Mouse (Mus musculus) kidney, postnatal 25 days (tissue): ENCODE results near the gene C1qb.

Experiments
- DNase-seq, 2 experiments: peaks; one replicate each; pipeline ENCODE4 v3.0.0; 2021; ENCODE audit warnings: mixed read lengths in 2 of 2

C1qb gene

DNA sequence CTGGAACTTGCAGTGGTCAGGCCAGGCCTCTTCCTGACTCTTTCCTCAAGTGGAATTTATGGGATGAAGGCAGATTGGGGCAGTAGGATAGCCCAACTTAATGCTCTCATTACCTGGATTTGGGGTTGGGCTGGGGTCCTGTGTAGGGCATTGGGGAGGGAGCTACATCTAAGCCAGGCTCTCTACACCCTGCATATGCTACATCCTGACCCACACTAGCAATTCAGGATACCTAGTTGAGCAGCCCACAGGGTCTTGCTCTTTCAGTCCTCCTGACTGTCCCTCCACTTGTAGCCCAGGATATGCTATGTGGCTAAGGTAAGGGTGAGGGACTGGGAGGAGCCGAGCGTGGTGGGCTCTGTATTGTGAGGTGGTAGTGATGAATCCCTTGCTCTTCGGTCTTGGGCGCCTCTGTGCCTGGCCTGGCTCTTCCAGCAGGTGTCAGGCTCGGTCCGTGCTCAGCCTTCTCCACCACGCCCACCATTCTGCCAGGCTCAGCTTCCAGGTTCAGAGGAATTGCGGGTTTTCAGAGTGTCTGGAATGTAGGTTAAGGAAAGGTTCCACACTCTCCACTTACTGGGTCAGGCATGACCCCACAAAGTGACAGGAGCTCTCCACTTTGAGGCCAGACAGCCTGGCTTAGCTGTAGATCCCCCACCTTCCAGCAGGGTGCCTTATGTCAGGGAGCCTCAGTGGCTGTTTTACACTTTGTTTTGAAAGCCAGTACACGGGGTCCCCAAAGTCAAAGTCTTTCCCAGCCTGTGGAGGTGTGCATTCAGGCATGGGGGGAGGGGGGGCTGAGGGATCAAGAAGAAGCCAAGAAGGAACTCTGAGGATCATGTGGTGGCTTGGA lies 7.9 kb upstream of the C1qb start:
- peak in 1 of 2 experiments; percentile 25 for DNase-seq

DNA sequence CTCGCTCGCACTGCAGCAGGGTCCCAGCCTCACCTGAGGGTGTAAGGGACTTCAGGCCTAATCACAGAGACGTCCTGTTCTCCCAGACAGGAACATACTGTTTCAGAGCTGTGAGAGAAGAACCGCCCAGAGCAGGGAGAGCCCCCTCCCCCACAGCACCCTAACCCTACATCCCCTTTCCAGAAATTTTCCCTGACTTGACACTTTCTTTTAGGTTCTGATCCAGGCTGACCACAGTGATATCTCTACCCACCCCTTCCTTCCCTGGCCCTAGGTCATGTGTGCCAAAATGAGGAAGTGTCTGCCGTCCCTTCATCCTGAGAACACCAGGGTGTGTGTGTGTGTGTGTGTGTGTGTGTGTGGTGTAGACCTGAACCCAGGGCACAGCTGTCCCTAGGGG lies 6.8 kb upstream of the C1qb start, which contains the start of gene C1qc:
Gene C1qc, minus strand, starts transcription at position 255 of the 400 bp plus-strand sequence.
- DNase-seq, result no peak

DNA sequence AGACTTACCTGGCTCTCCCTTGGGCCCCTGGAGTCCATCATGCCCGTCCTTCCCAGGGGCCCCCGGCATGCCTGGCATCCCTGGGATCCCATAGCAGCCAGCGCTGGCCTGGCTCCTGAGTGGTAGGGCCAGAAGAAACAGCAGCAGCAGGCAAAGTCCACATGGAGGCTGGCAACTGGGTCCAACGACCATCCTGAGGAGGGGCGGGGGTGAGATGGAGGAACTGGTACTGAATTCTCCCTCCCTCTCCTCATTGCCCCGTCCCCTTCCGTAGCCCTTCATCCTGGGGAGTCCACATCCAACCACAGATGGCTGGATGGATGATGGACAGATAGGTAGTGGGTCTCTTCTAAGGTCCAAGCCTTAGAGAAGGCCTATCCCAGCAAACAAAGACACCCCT lies 6.4 kb upstream of the C1qb start:
- no peak for DNase-seq

DNA sequence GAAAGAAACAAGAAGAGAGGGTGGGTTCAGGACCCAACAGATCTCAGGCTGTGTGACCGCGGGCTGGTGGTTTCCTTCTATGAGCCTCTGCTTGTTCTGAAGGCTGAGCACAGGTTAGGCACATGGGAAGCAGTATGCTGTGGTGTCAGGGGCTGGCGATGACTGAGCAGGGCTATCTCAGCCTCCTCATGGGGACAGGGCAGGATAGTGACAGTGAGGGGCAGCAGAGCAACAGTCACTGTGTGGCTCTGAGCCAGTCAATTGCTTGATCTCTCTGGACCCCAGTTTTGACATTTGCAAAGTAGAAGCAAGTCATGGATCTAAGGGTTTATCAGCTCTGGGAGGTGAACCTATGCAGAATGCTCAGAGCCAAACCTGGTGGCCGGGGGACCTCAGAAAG lies 5.1 kb upstream of the C1qb start:
- no peak for DNase-seq

DNA sequence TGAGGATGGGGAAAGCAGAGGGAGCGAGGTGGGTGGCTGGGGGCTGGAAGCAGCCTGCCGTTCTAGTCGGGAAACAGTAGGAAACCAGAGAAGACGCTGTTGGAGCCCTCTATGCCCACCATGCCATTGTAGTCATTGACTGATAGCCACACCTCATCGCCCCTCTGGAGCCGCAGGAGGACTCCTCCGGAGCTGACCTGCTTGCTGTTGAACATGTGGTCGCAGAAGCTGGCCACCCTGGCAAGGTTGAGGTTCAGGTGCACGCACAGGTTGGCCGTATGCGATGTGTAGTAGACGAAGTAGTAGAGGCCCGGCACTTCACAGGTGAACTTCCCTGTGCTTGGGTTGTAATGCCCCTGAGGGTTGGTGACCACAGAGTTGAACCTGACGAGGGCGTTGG lies 4.0 kb upstream of the C1qb start:
- DNase-seq, result no peak

DNA sequence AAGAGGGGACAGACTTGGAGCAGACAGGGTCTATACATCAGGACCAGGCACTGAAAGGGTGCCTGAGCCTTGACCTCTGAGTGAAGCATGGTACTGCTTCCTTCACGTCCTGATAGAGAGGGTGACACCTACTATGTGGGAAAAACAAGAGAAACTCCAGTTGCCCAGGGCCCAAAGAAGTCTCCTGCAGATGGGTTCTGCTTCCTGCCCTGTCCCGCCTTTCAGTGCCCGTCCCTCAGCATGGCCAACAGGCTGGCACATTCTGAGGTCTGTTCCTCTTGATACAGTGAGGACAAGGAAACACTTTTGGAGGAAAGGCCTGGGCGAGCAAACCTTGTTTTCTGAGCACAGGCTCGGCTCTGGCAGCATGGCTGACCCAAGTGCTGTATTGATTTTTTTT lies 1.7 kb upstream of the C1qb start:
- no peak for DNase-seq

DNA sequence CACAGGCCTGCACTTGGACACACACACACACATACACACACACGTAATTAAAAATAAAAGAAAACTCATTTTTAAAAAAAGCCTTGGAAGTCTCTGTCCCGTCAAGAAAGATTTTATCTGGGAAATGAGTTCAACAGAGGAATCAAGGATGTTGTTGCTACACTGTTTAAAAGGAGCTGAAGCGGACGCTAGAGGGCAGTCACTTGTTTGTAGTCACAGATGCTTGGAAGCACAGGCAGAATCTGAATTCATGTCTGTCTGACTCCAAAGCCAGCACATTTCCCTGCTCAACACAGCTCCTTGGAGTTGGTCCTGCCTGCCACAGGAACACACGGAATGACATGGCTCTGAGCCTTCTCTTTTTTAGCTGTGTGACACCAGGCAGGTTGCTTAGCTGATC lies 7.4 kb downstream of the C1qb start:
- DNase-seq, result peak in 1 of 2 experiments; percentile 56

DNA sequence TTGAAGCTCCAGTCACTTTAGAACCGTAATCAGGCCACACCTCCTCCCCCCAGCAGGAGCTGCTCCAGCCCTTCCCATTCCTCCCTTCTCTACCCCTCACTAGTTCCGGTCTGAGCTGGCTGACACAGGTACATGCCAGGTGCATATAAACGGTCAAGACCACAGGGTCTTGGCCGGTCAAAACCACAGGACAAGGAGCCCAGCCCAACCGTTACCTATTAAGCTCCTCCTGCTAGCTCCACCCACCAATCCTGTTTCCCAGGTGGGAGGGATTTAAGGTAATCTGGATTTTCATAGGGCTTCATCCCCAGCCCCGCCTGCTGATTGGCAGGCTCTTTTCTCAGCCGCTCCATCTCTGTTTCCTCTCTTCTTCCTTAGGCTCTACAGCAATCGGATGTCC lies 7.8 kb downstream of the C1qb start:
- no peak for DNase-seq

DNA sequence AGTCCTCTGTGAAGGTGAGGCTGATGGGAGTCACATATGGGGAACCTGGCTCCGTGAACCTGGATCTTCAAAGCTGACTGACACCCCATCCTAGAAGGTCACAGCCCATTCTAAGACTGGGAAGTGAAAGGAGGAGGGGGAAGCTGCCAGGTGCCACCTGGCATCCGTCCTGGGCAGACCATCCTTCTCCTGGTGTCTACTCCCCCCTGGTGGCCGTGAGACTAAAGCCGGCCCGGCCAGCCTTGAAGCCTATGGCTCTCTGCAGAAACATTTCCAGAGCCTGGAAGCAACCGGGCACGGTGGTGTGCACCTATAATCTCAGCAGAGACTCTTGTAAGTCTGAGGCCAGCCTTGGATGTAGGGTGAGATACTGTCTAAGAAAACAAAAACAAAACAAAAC lies 9.0 kb downstream of the C1qb start:
- DNase-seq, result peak; percentile 55 to 61

DNA sequence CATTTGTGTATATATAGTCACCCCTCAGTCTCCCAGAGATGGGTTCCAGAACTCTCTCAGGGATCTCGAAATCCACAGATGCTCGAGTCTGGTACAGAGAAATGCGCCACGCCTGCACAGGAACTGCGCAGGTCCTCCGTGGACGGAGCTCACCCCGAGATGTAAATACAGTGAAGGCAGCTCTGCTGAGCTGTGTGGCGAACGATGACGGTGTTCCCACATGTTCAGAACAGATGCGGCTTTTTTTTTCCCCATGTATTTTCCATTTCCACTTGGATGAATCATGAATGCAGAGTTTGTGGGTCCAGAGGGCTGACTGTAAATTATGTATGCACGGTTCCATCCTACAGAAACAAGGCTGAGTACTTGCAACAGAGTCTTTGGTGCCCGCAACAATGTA lies 11.0 kb downstream of the C1qb start:
- DNase-seq, result no peak

DNA sequence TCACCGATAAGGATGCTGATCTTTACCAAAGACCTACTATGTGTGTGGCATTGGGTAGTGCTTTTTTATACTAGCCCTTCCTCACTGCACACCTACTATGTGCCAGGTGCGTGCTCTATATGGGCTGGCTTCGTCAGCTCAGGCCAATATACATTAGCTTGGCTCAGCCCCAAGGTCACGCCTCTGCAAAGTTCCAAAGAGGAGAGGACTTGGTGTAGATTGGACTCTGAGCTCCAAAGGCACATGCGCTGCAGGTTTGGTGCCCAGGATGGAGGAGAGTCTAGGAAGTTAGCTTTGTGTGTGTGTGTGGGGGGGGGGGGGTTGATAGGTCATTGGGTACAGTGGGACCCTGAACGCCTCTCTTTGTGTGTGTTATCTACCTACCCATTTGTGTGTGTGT lies 17.6 kb downstream of the C1qb start:
- DNase-seq, result no peak

DNA sequence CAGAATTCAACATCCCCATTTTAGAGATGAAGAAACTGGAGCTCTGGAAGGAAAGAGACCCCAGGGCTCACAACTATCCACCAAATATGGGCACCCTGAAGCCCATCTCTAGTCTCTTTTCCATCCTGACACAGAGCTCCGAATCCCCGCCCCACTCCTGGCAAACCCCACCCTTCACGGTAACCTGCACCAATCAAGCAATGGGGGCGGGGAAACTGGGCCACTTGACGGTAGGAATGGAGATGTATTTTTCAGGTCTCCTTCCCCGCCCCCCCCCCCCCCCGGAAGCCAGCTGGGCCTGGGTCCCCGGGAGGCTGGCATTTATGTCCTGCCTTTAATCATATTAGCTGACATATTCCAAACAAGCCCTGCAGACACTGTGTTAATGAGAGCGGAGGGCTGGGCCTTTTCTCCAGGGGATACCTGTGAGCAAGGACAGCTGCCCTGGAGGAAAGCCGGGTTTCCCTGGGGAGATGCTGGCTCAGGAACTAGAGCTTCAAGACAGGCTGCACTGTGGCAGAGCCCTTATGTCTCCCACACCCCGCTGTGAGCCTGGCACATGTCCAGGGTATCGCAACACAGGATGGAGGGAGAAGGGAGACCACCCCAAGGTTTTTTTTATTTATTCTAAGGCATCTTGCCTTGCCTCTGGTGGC lies 18.2 kb downstream of the C1qb start:
- no peak for DNase-seq

DNA sequence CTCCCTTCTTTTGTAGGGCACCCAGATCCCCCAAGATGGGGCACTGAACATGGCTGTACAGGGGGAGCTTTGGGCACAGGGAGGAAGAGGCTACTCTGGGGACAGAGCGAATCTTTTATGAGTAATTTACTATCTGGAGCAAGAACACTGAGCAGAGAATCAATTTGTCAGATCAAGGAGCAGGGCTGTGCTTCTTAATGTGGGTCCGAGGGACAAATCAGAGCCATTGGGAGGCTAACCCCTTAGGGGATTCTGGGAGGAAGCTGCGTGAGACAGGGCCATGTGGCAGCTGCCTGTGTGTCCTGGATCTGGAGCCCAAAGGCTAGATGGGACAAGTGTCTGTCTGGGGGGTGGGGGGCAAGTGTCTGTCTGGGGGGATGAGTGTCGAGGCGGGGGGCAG lies 20.5 kb downstream of the C1qb start:
- no peak for DNase-seq

DNA sequence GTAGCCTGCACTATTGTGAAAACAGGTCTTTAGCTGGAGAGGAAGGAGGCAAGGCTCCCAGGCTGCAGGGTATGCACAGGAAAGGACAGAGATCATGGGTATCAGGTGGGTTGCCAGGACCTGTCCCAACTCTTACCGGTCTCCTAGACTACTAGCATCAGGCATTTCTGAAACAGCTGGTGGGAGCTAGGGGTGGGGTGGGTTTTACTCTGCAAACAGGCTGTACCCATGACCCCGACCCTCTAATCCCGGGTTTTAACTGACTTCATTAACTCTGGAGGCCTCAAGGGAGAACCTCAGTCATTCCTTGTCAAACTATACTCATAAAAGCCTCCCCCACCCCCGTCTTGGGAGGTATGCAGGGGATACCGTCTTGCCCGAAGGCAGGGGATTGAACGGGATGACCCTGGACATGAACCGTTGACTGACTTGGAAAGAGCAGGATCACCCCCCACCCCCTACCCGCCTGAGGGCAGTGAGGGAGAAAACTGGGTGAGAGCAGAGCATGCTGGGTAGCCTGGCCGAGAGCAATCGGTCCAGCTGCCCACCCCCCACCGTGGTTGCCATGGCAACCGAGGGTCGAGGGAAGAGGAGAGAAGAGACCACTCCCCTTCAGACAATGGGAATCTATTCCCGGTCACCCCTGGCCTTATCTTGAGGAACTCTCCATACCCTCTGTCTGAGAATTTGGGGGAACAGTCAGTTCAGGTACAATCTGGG lies 21.1 kb downstream of the C1qb start:
- DNase-seq, result no peak

DNA sequence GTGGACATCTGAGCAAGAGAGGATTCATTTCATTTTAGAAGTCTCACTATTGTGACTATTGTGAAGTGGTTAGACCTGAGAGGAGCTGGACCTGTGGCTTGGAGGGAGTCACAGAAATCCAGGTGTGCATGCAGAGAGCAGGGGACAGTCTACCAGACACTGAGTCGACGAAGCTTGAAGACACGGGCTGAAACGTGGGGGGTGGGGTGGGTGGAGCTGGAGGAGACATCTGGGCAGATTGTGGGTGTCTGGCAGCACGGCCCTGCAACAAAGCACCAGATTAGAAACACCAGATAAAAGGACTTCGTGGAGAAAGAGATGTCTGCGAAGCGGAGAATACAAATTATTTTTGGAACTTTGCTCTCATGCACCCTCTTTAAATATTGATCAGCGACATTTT lies 22.5 kb downstream of the C1qb start:
- no peak for DNase-seq

DNA sequence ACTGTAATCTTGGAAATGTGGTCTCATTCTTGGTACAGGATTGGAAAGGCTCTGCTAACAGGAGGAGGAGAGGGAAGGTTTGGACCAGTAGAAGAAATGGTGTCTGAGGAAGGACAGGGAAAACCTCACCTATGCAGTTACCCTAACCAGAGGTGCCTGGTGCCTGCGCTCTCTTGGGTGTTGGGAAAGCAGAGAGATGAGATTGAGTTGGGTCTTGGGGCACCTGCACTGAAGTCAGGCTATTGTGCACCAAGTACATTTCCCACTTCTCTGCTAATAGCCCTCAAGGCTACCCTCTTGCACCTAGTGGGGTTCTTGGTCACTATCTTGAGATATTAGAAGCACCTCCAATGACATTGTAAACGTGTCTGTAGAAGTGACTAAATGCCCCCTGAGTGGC lies 23.6 kb downstream of the C1qb start:
- DNase-seq, result no peak

DNA sequence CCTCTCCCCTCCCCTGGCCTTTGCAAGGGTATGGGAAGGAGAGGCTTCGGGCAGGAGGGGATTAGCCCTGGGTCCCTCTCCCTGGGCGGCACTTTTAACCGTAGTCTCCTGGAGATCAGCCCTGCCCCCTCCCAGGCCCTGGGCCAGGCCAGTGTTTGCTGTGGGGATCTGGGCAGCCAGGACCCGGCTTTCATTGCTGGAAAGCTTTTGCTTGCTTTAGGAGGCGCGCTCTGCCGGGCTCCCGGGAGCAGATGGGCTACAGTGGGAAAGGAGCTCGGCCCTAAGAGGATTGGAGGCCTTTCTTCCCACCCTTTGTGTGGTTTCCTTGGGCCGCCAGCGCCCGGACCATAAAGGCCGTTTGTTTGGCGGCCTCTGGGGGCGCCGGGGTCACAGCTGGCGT lies 24.2 kb downstream of the C1qb start:
- DNase-seq, result no peak

DNA sequence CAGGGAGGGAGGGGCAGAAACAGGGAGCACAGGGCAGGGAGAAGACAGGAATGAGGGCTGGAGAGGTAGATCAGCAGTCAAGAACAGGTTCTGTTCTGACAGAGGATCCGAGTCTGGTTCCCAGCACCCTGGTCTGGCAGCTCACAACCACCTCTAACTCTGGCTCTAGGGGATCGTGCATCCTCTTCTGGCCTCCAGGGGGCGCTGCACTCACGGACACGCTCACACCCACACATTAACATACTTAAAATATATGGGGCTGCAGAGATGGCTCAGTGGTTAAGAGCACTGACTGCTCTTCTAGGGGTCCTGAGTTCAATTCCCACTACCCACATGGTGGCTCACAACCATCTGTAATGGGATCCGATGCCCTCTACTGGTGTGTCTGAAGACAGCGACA lies 26.0 kb downstream of the C1qb start:
- no peak for DNase-seq

DNA sequence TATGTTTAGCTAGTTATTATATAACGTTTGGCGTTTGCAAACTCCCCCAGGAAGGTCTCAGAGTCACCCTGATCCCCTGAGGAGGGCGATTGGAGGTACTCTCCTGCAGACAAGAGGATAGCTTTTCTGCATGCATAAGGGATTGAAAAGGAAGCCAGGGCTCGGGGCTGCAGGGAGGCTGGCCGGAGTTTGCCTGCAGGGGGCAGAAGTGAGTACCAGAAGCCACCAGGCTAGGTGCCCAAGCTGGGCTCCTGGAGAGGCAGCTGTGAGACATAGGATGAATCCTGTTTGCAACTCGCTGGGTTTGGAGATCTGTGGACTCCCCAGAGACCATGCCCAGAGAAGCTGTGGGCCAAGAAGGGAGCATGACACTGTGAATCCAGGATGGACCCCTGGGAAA lies 30.9 kb downstream of the C1qb start:
- peak in 1 of 2 experiments; percentile 20 for DNase-seq

DNA sequence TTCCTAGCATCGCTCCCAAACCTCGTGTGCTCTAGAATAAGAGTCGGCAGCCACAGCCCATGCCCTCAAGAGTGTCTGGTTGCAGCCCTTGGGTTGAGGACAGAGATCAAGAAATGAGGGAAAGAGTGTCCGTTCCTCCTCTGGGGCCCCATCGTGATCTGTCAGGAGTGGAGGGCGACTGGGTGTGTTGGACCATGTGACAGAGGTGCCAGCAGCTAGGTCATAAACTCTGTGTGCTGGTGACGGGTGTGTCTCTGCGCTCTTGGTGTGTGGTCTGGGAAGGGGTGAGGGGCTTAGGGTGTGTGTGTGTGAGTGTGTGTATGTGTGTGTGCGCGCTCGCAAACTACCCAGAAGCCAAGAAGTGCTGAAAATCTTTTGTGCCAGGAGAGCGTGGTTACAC lies 33.0 kb downstream of the C1qb start:
- DNase-seq, result no peak

DNA sequence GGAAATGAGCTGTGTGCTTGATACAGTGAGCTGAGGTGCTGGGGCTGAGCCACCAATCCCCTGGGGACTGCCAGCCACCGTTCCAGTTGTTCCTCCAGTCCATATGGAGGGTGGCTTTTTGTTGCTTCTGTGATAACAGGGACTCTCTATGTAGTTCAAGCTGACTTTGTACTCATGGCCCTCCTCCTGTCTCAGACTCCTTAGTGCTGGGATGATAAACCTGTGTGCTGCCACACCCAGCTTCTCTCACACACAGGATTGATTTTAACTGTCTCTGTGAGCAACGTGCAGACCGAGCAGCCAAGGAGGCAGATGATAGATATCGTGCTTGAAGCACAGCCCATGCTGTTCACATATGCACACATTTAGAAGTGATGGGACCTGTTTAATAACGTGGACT lies 33.9 kb downstream of the C1qb start:
- DNase-seq, result no peak

DNA sequence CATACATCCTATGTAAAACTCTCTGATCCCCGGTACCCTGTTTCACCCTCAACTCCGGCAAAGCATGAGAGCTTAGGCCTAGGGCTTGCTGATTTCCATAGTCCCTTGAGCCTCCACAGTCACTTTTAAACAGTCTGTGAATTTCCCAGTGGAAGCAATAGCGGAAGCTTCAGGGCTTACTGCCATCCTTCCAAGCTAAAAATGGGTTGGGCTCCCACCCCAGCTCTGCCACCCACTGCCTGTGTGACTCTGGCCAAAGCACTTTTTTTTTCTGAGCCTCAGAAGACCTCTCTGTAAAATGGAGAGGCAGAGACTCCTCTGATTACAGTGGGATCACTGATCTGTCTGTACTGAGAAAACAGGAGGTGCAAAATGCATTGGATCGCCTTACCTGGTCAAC lies 37.4 kb downstream of the C1qb start:
- DNase-seq, result no peak

DNA sequence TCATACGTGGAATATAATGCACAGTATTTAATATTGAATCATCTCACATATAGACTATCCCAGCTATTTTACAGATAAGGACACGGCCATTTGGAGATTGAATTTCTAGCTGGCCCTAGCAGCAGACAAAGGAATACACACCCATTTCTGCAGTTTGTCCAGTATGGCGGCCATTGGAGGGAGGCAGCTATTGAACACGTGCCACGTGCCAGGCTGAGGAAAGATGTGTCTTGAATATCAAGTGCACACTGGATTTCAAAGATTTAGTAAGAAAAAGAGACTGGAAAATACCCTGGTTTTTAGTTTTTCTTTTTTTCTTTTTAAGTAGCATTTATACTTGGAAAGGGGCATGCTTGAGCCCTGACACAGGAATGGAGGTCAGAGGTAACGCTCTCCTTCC lies 38.8 kb downstream of the C1qb start:
- no peak for DNase-seq

DNA sequence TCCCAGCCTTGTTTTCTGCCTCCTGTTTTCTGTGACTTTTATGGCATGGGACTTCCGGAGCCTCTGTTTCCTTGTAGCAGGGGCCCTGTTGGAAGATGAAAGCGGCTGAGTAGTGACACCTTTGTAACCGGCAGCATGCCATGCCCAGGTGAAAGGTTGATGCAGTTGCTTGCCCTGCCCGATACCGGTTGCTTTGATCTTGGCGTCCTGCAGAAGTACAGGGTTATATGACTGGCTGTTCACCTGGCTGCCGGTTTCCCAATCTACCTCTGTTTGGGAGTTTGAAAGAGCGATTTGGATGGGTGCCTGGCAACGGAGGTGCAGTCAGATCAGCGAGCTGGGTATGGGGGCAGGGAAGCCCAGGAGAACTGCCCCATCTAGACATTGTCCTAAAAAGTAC lies 43.2 kb downstream of the C1qb start:
- DNase-seq, result no peak
